Mouse (Mus musculus): ENCODE results near the gene Gm28048.

The Gm28048 gene

GRCm38 (mm10) chr11:22828988-22829632, 152.8 kb downstream of the Gm28048 start:
- DNase-seq = no peak

- no peak for DNase-seq
Observed at GRCm38 (mm10) chr11:22827514-22828080, 154.3 kb downstream of the Gm28048 start.

- DNase-seq = no peak
Observed at GRCm38 (mm10) chr11:22826665-22827064, 155.2 kb downstream of the Gm28048 start.

GRCm38 (mm10) chr11:22826051-22826450, 155.8 kb downstream of the Gm28048 start:
- no peak for DNase-seq

GRCm38 (mm10) chr11:22825548-22825947, 156.3 kb downstream of the Gm28048 start:
- no peak for DNase-seq

GRCm38 (mm10) chr11:22824049-22824705, 157.7 kb downstream of the Gm28048 start:
- peak; percentile 69 for DNase-seq

- no peak for DNase-seq
Observed at GRCm38 (mm10) chr11:22821243-22821642, 160.6 kb downstream of the Gm28048 start.

GRCm38 (mm10) chr11:22818371-22818770, 163.5 kb downstream of the Gm28048 start:
- DNase-seq = no peak

- no peak for DNase-seq
Observed at GRCm38 (mm10) chr11:22815877-22816276, 166.0 kb downstream of the Gm28048 start.

- no peak for DNase-seq
Observed at GRCm38 (mm10) chr11:22815143-22815542, 166.7 kb downstream of the Gm28048 start.

GRCm38 (mm10) chr11:22813921-22814704, 167.8 kb downstream of the Gm28048 start:
- DNase-seq = no peak

- DNase-seq = no peak
Observed at GRCm38 (mm10) chr11:22813427-22813826, 168.5 kb downstream of the Gm28048 start.

GRCm38 (mm10) chr11:22811413-22811812, 170.5 kb downstream of the Gm28048 start:
- no peak for DNase-seq

GRCm38 (mm10) chr11:22809465-22810096, 172.3 kb downstream of the Gm28048 start:
- DNase-seq = no peak

- no peak for DNase-seq
Observed at GRCm38 (mm10) chr11:22808040-22808439, 173.8 kb downstream of the Gm28048 start.

- DNase-seq = no peak
Observed at GRCm38 (mm10) chr11:22805171-22805570, 176.7 kb downstream of the Gm28048 start.

GRCm38 (mm10) chr11:22799987-22800424, 181.9 kb downstream of the Gm28048 start:
- DNase-seq = peak; percentile 79

GRCm38 (mm10) chr11:22798916-22799315, 183.0 kb downstream of the Gm28048 start:
- DNase-seq = no peak

- no peak for DNase-seq
Observed at GRCm38 (mm10) chr11:22794734-22795133, 187.2 kb downstream of the Gm28048 start.

GRCm38 (mm10) chr11:22793881-22794203, 188.0 kb downstream of the Gm28048 start:
- DNase-seq = no peak

GRCm38 (mm10) chr11:22793176-22793880, 188.6 kb downstream of the Gm28048 start:
- no peak for DNase-seq

GRCm38 (mm10) chr11:22792149-22792548, 189.7 kb downstream of the Gm28048 start:
- DNase-seq = no peak
